Mouse (Mus musculus): ENCODE measurements around the gene Sp8. TPM values are rescaled to one million over a fixed set of nuclear protein-coding genes. Genes with fewer than 3 reads are reported as not detected.

Gene Sp8
- polyA plus RNA-seq, 1 experiment from 2014 or later: not detected

DNA sequence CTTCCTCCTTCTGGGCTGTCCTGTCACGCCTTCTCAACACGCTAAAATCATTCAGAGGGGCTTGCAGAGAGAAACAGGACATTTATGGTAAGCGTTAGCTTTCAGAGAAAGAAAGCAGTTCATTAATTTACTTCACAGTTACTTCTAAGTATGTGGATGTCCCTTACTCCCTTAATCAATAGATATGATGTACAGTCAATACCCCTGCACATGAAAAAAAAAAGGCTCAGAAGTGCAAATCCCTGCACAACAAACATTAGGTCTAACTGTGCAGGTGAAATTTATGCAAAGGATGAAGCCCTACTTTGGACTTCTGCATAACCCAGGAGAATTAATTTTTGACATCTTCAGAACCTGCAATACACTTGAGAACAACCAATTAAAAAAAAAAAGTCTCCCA, 778 bp upstream of the Sp8 start:
- Histone ChIP-seq H3K27ac (ENCODE audit: low read length) (no peak overlapping the region), H3K9ac (replicated peaks; ENCODE audit: low read depth, low read length) (no peak overlapping the region), H3K4me3 (ENCODE audit: low read depth, low read length) (no peak overlapping the region), H3K9me3 (ENCODE audit: control insufficient read depth, low read depth, low read length) (no peaks in the 10 kb centered on the region), H3K36me3 (ENCODE audit: control insufficient read depth, insufficient read depth, low read length) (no peaks in the 10 kb centered on the region), H3K4me1 (ENCODE audit: control insufficient read depth, insufficient read depth, low read length) (0 out of 2 replicates have a peak, but pooled peaks cover 6% of the 10 kb centered on the region), H3K4me2 (replicated peaks; ENCODE audit: low read depth, low read length) (no peak overlapping the region), H3K27me3 (ENCODE audit: control insufficient read depth, insufficient read depth, low read length) (peaks cover 62% of the 10 kb centered on the region)
- ATAC-seq (ENCODE audit: insufficient number of reproducible peaks, insufficient read depth, low FRiP score, low read depth): no peak
- 2% methylated on average over 3 of the region's 3 CpGs for WGBS

GRCm38 (mm10) chr12:118846649-118847321, 656 bp downstream of the Sp8 start:
- peaks cover 64% of the 10 kb centered on the region for H3K27me3 ChIP-seq (ENCODE audit: control insufficient read depth, insufficient read depth, low read length)
- ATAC-seq (ENCODE audit: insufficient number of reproducible peaks, insufficient read depth, low FRiP score, low read depth): 0 out of 2 replicates have a peak, but pooled peaks have one; percentile 26

GRCm38 (mm10) chr12:118847381-118847780, 1.3 kb downstream of the Sp8 start:
- Histone ChIP-seq H3K36me3 (ENCODE audit: control insufficient read depth, insufficient read depth, low read length) (no peaks in the 10 kb centered on the region), H3K9ac (replicated peaks; ENCODE audit: low read depth, low read length) (no peak overlapping the region), H3K9me3 (ENCODE audit: control insufficient read depth, low read depth, low read length) (no peaks in the 10 kb centered on the region), H3K27ac (ENCODE audit: low read length) (no peak overlapping the region), H3K4me1 (ENCODE audit: control insufficient read depth, insufficient read depth, low read length) (0 out of 2 replicates have a peak, but pooled peaks cover 6% of the 10 kb centered on the region), H3K4me2 (replicated peaks; ENCODE audit: low read depth, low read length) (peak overlapping the region; percentile 64), H3K27me3 (ENCODE audit: control insufficient read depth, insufficient read depth, low read length) (peaks cover 69% of the 10 kb centered on the region), H3K4me3 (ENCODE audit: low read depth, low read length) (peak overlapping the region; percentile 35)
- no peak for ATAC-seq (ENCODE audit: insufficient number of reproducible peaks, insufficient read depth, low FRiP score, low read depth)
- 1% methylated on average over 17 of the region's 17 CpGs for WGBS

More at GRCm38 (mm10) chr12:118846649-118847321, 656 bp downstream of the Sp8 start:
- H3K27ac ChIP-seq (ENCODE audit: low read length): no peak overlapping the region
- 0 out of 2 replicates have a peak, but pooled peaks cover 6% of the 10 kb centered on the region for H3K4me1 ChIP-seq (ENCODE audit: control insufficient read depth, insufficient read depth, low read length)
- no peaks in the 10 kb centered on the region for H3K9me3 ChIP-seq (ENCODE audit: control insufficient read depth, low read depth, low read length)
- WGBS: under 1% methylated on average over 59 of the region's 59 CpGs
- H3K9ac ChIP-seq (replicated peaks; ENCODE audit: low read depth, low read length): no peak overlapping the region
- peak overlapping the region; percentile 35 for H3K4me3 ChIP-seq (ENCODE audit: low read depth, low read length)
- H3K4me2 ChIP-seq (replicated peaks; ENCODE audit: low read depth, low read length): peak overlapping the region; percentile 64
- no peaks in the 10 kb centered on the region for H3K36me3 ChIP-seq (ENCODE audit: control insufficient read depth, insufficient read depth, low read length)

GRCm38 (mm10) chr12:118847861-118848495, 1.8 kb downstream of the Sp8 start:
- 3% methylated on average over 23 of the region's 23 CpGs for WGBS
- no peak overlapping the region for H3K27ac ChIP-seq (ENCODE audit: low read length)
- no peaks in the 10 kb centered on the region for H3K36me3 ChIP-seq (ENCODE audit: control insufficient read depth, insufficient read depth, low read length)
- peaks cover 67% of the 10 kb centered on the region for H3K27me3 ChIP-seq (ENCODE audit: control insufficient read depth, insufficient read depth, low read length)
- ATAC-seq (ENCODE audit: insufficient number of reproducible peaks, insufficient read depth, low FRiP score, low read depth): no peak
- H3K4me1 ChIP-seq (ENCODE audit: control insufficient read depth, insufficient read depth, low read length): 0 out of 2 replicates have a peak, but pooled peaks cover 6% of the 10 kb centered on the region
- H3K4me2 ChIP-seq (replicated peaks; ENCODE audit: low read depth, low read length): peak overlapping the region; percentile 32
- no peak overlapping the region for H3K9ac ChIP-seq (replicated peaks; ENCODE audit: low read depth, low read length)
- no peaks in the 10 kb centered on the region for H3K9me3 ChIP-seq (ENCODE audit: control insufficient read depth, low read depth, low read length)
- H3K4me3 ChIP-seq (ENCODE audit: low read depth, low read length): peak overlapping the region; percentile 22

DNA sequence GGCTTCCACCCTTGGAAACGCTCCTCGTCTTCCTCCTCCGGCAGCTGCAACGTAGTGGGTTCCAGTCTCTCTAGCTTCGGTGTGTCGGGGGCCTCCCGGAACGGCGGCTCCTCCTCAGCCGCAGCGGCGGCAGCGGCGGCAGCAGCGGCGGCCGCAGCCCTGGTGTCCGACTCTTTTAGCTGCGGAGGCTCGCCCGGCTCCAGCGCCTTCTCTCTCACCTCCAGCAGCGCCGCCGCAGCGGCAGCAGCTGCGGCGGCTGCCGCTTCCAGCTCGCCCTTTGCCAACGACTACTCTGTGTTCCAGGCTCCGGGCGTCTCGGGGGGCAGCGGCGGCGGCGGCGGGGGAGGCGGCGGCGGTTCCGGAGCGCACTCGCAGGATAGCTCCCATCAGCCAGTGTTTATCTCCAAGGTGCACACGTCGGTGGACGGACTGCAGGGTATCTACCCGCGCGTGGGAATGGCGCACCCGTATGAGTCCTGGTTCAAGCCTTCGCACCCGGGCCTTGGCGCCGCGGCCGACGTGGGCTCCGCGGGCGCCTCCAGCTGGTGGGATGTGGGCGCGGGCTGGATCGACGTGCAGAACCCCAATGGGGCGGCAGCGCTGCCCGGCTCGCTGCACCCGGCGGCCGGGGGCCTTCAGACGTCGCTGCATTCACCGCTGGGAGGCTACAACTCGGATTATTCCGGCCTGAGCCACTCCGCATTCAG, 2.5 kb downstream of the Sp8 start:
- H3K4me3 ChIP-seq (ENCODE audit: low read depth, low read length): peak overlapping the region; percentile 22
- no peak overlapping the region for H3K27ac ChIP-seq (ENCODE audit: low read length)
- H3K9me3 ChIP-seq (ENCODE audit: control insufficient read depth, low read depth, low read length): no peaks in the 10 kb centered on the region
- peaks cover 68% of the 10 kb centered on the region for H3K27me3 ChIP-seq (ENCODE audit: control insufficient read depth, insufficient read depth, low read length)
- H3K4me1 ChIP-seq (ENCODE audit: control insufficient read depth, insufficient read depth, low read length): 0 out of 2 replicates have a peak, but pooled peaks cover 6% of the 10 kb centered on the region
- peak overlapping the region; percentile 32 for H3K4me2 ChIP-seq (replicated peaks; ENCODE audit: low read depth, low read length)
- under 1% methylated on average over 77 of the region's 80 CpGs for whole genome bisulfite sequencing
- no peaks in the 10 kb centered on the region for H3K36me3 ChIP-seq (ENCODE audit: control insufficient read depth, insufficient read depth, low read length)
- no peak overlapping the region for H3K9ac ChIP-seq (replicated peaks; ENCODE audit: low read depth, low read length)
- no peak for ATAC-seq (ENCODE audit: insufficient number of reproducible peaks, insufficient read depth, low FRiP score, low read depth)

DNA sequence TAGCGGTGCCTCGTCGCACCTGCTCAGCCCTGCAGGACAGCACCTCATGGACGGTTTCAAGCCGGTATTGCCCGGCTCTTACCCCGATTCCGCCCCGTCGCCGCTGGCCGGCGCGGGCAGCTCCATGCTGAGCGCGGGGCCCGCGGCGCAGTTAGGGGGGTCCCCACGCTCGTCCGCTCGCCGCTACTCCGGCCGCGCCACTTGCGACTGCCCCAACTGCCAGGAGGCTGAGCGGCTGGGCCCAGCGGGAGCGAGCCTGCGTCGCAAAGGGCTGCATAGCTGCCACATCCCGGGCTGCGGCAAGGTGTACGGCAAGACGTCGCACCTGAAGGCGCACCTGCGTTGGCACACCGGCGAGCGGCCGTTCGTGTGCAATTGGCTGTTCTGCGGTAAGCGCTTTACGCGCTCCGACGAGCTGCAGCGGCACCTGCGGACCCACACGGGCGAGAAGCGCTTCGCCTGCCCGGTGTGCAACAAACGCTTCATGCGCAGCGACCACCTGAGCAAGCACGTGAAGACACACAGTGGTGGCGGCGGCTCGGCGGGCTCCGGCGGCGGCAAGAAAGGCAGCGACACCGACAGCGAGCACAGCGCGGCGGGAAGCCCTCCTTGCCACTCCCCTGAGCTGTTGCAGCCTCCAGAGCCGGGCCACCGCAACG, 3.2 kb downstream of the Sp8 start:
- Histone ChIP-seq H3K9ac (replicated peaks; ENCODE audit: low read depth, low read length) (no peak overlapping the region), H3K36me3 (ENCODE audit: control insufficient read depth, insufficient read depth, low read length) (no peaks in the 10 kb centered on the region), H3K4me3 (ENCODE audit: low read depth, low read length) (peak overlapping the region; percentile 22; the same call in 1 of the 2 replicates), H3K9me3 (ENCODE audit: control insufficient read depth, low read depth, low read length) (no peaks in the 10 kb centered on the region), H3K27ac (ENCODE audit: low read length) (no peak overlapping the region), H3K4me1 (ENCODE audit: control insufficient read depth, insufficient read depth, low read length) (0 out of 2 replicates have a peak, but pooled peaks cover 7% of the 10 kb centered on the region), H3K27me3 (ENCODE audit: control insufficient read depth, insufficient read depth, low read length) (peaks cover 66% of the 10 kb centered on the region), H3K4me2 (replicated peaks; ENCODE audit: low read depth, low read length) (no peak overlapping the region)
- peak; percentile 40; the same call in 1 of the 2 replicates for ATAC-seq (ENCODE audit: insufficient number of reproducible peaks, insufficient read depth, low FRiP score, low read depth)
- WGBS: under 1% methylated on average over 78 of the region's 78 CpGs

DNA sequence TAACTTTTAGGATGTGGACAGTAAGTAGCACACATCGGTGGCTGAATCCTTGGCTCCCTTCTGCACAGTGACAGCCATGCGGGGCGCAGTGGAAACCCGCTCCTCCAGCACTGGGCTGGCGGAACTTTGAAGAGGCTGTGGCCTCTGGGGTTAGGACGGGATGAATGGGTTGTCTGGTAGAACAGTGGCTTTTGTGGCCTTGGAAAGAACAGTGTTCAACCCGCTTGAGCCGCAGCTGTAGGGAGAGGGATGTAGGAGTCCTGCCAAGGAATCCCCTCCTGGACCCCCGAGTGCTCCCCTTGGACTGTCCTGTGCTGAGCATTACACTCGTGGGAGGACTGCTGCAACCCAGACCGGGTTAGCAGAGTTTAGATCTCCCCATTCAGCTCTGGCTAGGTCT, 3.9 kb downstream of the Sp8 start:
- no peaks in the 10 kb centered on the region for H3K36me3 ChIP-seq (ENCODE audit: control insufficient read depth, insufficient read depth, low read length)
- H3K4me3 ChIP-seq (ENCODE audit: low read depth, low read length): no peak overlapping the region
- no peaks in the 10 kb centered on the region for H3K9me3 ChIP-seq (ENCODE audit: control insufficient read depth, low read depth, low read length)
- H3K27me3 ChIP-seq (ENCODE audit: control insufficient read depth, insufficient read depth, low read length): peaks cover 64% of the 10 kb centered on the region
- H3K9ac ChIP-seq (replicated peaks; ENCODE audit: low read depth, low read length): no peak overlapping the region
- H3K4me2 ChIP-seq (replicated peaks; ENCODE audit: low read depth, low read length): no peak overlapping the region
- H3K27ac ChIP-seq (ENCODE audit: low read length): no peak overlapping the region
- 1% methylated on average over 11 of the region's 11 CpGs for WGBS
- H3K4me1 ChIP-seq (ENCODE audit: control insufficient read depth, insufficient read depth, low read length): 0 out of 2 replicates have a peak, but pooled peaks cover 11% of the 10 kb centered on the region
- no peak for ATAC-seq (ENCODE audit: insufficient number of reproducible peaks, insufficient read depth, low FRiP score, low read depth)

Data from stomach, embryonic 14.5 days (tissue).